Mouse (Mus musculus) embryonic facial prominence, embryonic 12.5 days (tissue): ENCODE measurements around the gene Cth. TPM values are rescaled to one million over a fixed set of nuclear protein-coding genes. Genes with fewer than 3 reads are reported as not detected.
"Not testable (repeated sequence)": the region's sequence is repeated elsewhere in the genome, so short reads cannot be mapped to it uniquely, and the experiment has no call there.

Experiments
- ATAC-seq: fragments of 200-750 bp; cut with Nextera tagmentation; 2 replicates; pipeline ENCODE4 v1.8.0; 2017; ENCODE audit not compliant: insufficient number of reproducible peaks, insufficient read depth, low FRiP score, low TSS enrichment
- H3K27ac ChIP-seq: fragments of 300-500 bp; sonication (generic); 2 replicates; pipeline ENCODE4 v1.5.1; 2016; ENCODE audit warnings: mild to moderate bottlenecking
- H3K27me3 ChIP-seq: fragments of 300-500 bp; sonication (generic); 2 replicates; pipeline ENCODE4 v1.6.1; 2016; ENCODE audit warnings: mild to moderate bottlenecking, moderate library complexity
- H3K36me3 ChIP-seq: fragments of 300-500 bp; sonication (generic); 2 replicates; pipeline ENCODE4 v1.6.1; 2016; ENCODE audit warnings: mild to moderate bottlenecking
- H3K4me1 ChIP-seq: fragments of 300-500 bp; sonication (generic); 2 replicates; pipeline ENCODE4 v1.6.1; 2016
- H3K4me2 ChIP-seq: fragments of 300-500 bp; sonication (generic); replicated peaks from 2 replicates; pipeline ENCODE4 v1.6.1; 2016; ENCODE audit warnings: mild to moderate bottlenecking, moderate library complexity
- H3K4me3 ChIP-seq: fragments of 300-500 bp; sonication (generic); 2 replicates; pipeline ENCODE4 v1.5.1; 2016; ENCODE audit warnings: mild to moderate bottlenecking
- H3K9ac ChIP-seq: fragments of 300-500 bp; sonication (generic); 2 replicates; pipeline ENCODE4 v1.6.1; 2016; ENCODE audit warnings: mild to moderate bottlenecking, moderate library complexity
- H3K9me3 ChIP-seq: fragments of 300-500 bp; sonication (generic); 2 replicates; pipeline ENCODE4 v1.6.1; 2016; ENCODE audit warnings: mild to moderate bottlenecking, moderate library complexity
- WGBS: fragments of 180-500 bp; shearing (Covaris S2); methylation state at CpG from one replicate; pipeline ENCODE4 v1.1.7; 2016; 5-methylcytosine and 5-hydroxymethylcytosine counted together
- polyA plus RNA-seq: library from polyadenylated mRNA; unstranded; fragments of >200 nt; fragmentation: Nextera tagmentation; extraction: Ambion mirVana; gene quantifications from 2 replicates; pipeline ENCODE4 v1.2.1, GENCODE M21; 2016

Cth gene
- polyA plus RNA-seq, 1 experiment from 2014 or later, result 15.3 TPM

DNA sequence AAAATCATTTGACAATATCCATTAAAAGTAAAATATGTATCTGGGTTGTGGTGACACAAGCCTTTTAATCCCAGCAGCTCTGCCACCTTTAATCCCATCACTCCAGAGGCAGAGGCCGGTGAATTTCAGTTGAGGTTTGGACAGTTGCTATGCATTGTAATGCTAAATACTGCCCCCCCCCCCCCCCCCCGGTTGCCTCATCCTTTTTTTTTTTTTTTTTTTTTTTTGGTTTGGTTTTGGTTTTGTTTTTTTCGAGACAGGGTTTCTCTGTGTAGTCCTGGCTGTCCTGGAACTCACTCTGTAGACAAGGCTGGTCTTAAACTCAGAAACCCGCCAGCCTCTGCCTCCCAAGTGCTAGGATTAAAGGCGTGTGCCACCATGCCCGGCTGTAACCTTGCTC is 8.3 kb upstream of the Cth start:
- H3K9me3 ChIP-seq, H3K27ac ChIP-seq, ATAC-seq, H3K4me3 ChIP-seq, H3K9ac ChIP-seq, H3K36me3 ChIP-seq, H3K4me1 ChIP-seq, H3K4me2 ChIP-seq, H3K27me3 ChIP-seq: not testable (repeated sequence)
- WGBS, result 79% methylated on average over 5 of the region's 6 CpGs

DNA sequence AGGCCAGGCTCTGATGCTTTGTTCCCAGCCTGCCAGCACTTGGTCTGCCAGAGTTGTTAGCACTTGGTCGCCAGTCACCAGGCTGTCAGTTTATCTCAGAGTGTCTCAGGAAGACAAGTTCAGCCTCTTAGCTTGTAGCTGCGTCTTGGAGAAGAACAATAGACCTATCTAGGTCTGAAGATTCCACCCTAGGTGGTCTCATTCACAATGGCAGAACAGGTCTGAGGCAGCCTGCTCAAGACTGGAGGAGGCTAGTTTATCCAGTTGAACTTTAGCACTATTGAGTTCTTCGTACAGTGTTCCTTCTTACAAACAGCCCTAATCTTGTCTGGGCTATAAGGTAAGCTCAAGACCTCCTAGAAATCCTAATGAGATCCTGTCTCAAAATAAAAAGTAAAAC is 7.2 kb upstream of the Cth start:
- Histone ChIP-seq H3K4me3 (no peak overlapping the region), H3K9me3 (no peaks in the 10 kb centered on the region), H3K27ac (no peak overlapping the region), H3K36me3 (no peaks in the 10 kb centered on the region), H3K9ac (no peak overlapping the region), H3K27me3 (no peaks in the 10 kb centered on the region), H3K4me1 (no peaks in the 10 kb centered on the region), H3K4me2 (no peak overlapping the region)
- WGBS, result 62% methylated on average over 3 of the region's 3 CpGs
- ATAC-seq, result no peak

DNA sequence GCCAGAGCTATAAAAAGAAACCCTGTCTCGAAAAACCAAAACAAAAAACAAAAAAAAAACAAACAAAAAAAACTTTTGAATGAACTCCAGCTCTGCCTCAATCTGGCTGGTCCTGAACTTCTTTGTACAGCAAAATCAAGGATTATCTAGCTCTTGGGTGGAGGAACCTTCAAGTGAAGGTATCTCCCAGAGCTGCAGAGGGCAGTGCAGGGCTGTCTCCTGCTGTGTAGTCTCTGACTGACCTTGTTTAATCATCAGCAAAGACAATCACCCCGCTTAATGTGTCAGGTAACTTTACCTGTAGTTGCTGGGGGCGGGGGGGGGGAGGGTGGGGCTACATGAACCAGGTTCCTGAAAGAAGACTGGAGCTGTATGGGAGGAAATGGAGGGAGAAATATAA is 6.7 kb upstream of the Cth start:
- no peak overlapping the region for H3K27ac ChIP-seq
- H3K4me3 ChIP-seq, result no peak overlapping the region
- H3K9ac ChIP-seq, result no peak overlapping the region
- no peaks in the 10 kb centered on the region for H3K4me1 ChIP-seq
- 55% methylated on average over 3 of the region's 3 CpGs for WGBS
- no peak overlapping the region for H3K4me2 ChIP-seq
- H3K27me3 ChIP-seq, result no peaks in the 10 kb centered on the region
- no peaks in the 10 kb centered on the region for H3K36me3 ChIP-seq
- no peaks in the 10 kb centered on the region for H3K9me3 ChIP-seq
- no peak for ATAC-seq

DNA sequence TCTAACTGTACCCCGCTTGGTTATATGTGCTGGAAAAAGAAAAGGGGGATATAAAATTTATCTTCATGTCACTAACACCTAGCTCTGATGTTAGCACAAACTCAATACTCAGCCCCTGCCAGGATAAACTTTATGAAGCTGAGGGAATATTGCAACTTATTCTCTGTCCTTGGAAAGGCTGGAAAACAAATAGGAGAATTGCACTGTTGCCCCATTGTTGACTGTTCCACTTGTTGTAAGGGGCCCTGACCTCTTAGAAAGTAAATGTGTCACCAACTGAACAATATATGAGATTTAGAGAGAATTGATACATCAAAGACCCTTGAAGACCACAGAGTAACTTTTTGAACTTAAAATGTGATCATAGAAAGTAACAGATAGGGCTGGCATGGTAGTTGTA is 4.5 kb upstream of the Cth start:
- H3K4me1 ChIP-seq, result 0 out of 2 replicates have a peak, but pooled peaks cover under 1% of the 10 kb centered on the region
- H3K9me3 ChIP-seq, result no peaks in the 10 kb centered on the region
- no peak overlapping the region for H3K4me2 ChIP-seq
- 90% methylated on average over 1 of the region's 1 CpGs for WGBS
- no peak overlapping the region for H3K4me3 ChIP-seq
- ATAC-seq, result no peak
- H3K27ac ChIP-seq, result no peak overlapping the region
- no peaks in the 10 kb centered on the region for H3K27me3 ChIP-seq
- H3K9ac ChIP-seq, result no peak overlapping the region
- no peaks in the 10 kb centered on the region for H3K36me3 ChIP-seq

DNA sequence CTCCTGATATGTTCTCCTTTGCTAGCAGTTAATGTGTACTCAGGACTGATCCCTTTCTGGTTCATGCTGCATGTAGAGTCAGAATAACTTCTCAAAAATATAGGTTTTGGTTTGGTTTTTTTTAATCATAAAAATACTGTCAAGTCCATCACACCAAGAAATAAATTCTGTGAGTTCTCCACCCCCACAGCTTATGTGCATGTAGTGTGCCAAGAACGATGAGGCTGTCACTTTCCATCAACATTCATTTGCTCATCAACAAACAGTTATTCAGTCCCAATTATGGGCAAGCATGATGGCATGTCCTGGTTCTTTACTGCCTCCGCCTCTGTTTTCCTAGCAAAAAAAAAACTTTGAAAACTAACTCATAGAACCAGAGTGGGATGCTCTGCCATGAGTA is 3.9 kb upstream of the Cth start:
- Histone ChIP-seq H3K36me3 (no peaks in the 10 kb centered on the region), H3K9me3 (no peaks in the 10 kb centered on the region), H3K27me3 (no peaks in the 10 kb centered on the region), H3K4me3 (no peak overlapping the region), H3K9ac (no peak overlapping the region), H3K4me2 (no peak overlapping the region), H3K4me1 (0 out of 2 replicates have a peak, but pooled peaks cover 3% of the 10 kb centered on the region), H3K27ac (no peak overlapping the region)
- WGBS, result 75% methylated on average over 2 of the region's 2 CpGs
- no peak for ATAC-seq

GRCm38 (mm10) chr3:157926761-157927160 is 1.9 kb upstream of the Cth start:
- Histone ChIP-seq H3K27me3 (no peaks in the 10 kb centered on the region), H3K9me3 (no peaks in the 10 kb centered on the region), H3K36me3 (no peaks in the 10 kb centered on the region), H3K4me1 (0 out of 2 replicates have a peak, but pooled peaks cover 3% of the 10 kb centered on the region), H3K9ac (no peak overlapping the region), H3K27ac (no peak overlapping the region), H3K4me3 (no peak overlapping the region), H3K4me2 (no peak overlapping the region)
- no peak for ATAC-seq
- 43% methylated on average over 2 of the region's 2 CpGs for WGBS

- 72% methylated on average over 14 of the region's 14 CpGs for WGBS
- Histone ChIP-seq H3K9ac (no peak overlapping the region), H3K36me3 (no peaks in the 10 kb centered on the region), H3K4me2 (no peak overlapping the region), H3K9me3 (no peaks in the 10 kb centered on the region), H3K4me1 (0 out of 2 replicates have a peak, but pooled peaks cover 3% of the 10 kb centered on the region), H3K27ac (no peak overlapping the region), H3K4me3 (no peak overlapping the region), H3K27me3 (no peaks in the 10 kb centered on the region)
- no peak for ATAC-seq
These were observed 1.0 kb upstream of the Cth start for GRCm38 (mm10) chr3:157925706-157926510.

DNA sequence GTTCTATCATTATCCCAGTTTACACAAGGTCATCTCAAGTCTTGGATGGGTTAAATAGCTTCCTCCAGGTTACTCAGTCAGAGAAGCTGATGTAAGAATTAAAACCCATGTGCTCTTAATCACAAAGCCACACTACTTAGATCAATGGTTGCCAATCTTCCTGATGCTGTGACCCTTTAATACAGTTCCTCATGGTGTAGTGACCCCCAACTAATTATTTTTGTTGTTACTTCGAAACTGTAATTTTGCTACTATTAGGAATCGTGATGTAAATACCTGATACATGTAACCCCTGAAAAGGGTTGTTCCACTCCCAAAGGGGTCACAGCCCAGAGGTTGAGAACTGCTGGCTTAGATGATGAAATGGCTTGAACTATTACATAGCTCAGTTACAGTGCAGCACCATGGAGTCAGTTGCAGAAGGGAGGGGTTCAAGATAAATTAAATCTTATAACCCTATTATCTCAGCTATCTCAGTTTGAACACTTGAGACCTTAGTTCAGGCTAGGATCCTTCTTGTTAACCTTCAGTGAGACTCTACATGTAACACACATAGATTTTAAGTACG is 1.5 kb downstream of the Cth start:
- WGBS, result 74% methylated on average over 3 of the region's 3 CpGs
- no peaks in the 10 kb centered on the region for H3K9me3 ChIP-seq
- H3K27ac ChIP-seq, result no peak overlapping the region
- no peaks in the 10 kb centered on the region for H3K36me3 ChIP-seq
- H3K4me3 ChIP-seq, result no peak overlapping the region
- no peak overlapping the region for H3K4me2 ChIP-seq
- no peaks in the 10 kb centered on the region for H3K27me3 ChIP-seq
- no peak overlapping the region for H3K9ac ChIP-seq
- H3K4me1 ChIP-seq, result 0 out of 2 replicates have a peak, but pooled peaks cover 3% of the 10 kb centered on the region
- ATAC-seq, result no peak

- H3K36me3 ChIP-seq, result no peaks in the 10 kb centered on the region
- H3K4me3 ChIP-seq, result no peak overlapping the region
- no peaks in the 10 kb centered on the region for H3K9me3 ChIP-seq
- no peaks in the 10 kb centered on the region for H3K27me3 ChIP-seq
- no peak overlapping the region for H3K9ac ChIP-seq
- H3K4me2 ChIP-seq, result no peak overlapping the region
- no peak overlapping the region for H3K27ac ChIP-seq
- 0 out of 2 replicates have a peak, but pooled peaks cover 3% of the 10 kb centered on the region for H3K4me1 ChIP-seq
- ATAC-seq, result no peak
- whole genome bisulfite sequencing, result 84% methylated on average over 2 of the region's 2 CpGs
These were observed 3.5 kb downstream of the Cth start for GRCm38 (mm10) chr3:157921376-157921775.

- H3K27ac ChIP-seq, result no peak overlapping the region
- no peaks in the 10 kb centered on the region for H3K9me3 ChIP-seq
- H3K9ac ChIP-seq, result no peak overlapping the region
- no peak overlapping the region for H3K4me2 ChIP-seq
- ATAC-seq, result no peak
- no peak overlapping the region for H3K4me3 ChIP-seq
- H3K4me1 ChIP-seq, result no peaks in the 10 kb centered on the region
- no peaks in the 10 kb centered on the region for H3K27me3 ChIP-seq
- 89% methylated on average over 4 of the region's 4 CpGs for WGBS
- H3K36me3 ChIP-seq, result no peaks in the 10 kb centered on the region
These were observed 8.5 kb downstream of the Cth start for GRCm38 (mm10) chr3:157916336-157916735.

DNA sequence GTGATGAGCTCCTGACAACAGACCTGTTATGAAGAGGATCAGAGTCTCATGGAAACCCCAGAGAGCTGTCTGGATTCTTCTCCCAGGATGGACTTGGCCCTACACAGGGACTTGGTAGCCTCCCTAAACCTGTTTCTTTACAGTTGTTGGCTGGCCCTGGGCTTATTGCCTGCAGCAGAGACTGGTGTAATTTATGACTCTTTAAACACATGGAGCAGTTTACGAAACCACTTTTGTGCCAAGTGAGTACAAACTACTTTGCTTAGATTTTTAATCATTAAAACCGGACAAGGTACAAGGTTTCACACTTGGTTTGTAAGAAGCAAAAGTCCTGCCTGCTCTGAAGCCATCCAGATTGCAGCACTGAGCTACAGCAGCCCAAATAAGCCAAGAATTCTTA is 12.7 kb downstream of the Cth start:
- Histone ChIP-seq H3K36me3 (0 out of 2 replicates have a peak, but pooled peaks cover 6% of the 10 kb centered on the region), H3K4me3 (no peak overlapping the region), H3K9me3 (no peaks in the 10 kb centered on the region), H3K4me2 (no peak overlapping the region), H3K9ac (no peak overlapping the region), H3K27ac (no peak overlapping the region), H3K4me1 (no peaks in the 10 kb centered on the region), H3K27me3 (no peaks in the 10 kb centered on the region)
- WGBS, result 85% methylated on average over 2 of the region's 2 CpGs
- no peak for ATAC-seq

- Histone ChIP-seq H3K4me1 (no peaks in the 10 kb centered on the region), H3K27me3 (no peaks in the 10 kb centered on the region), H3K27ac (no peak overlapping the region), H3K4me3 (no peak overlapping the region), H3K36me3 (peaks cover 6% of the 10 kb centered on the region; the same call in 1 of the 2 replicates), H3K9ac (no peak overlapping the region), H3K4me2 (no peak overlapping the region), H3K9me3 (no peaks in the 10 kb centered on the region)
- no peak for ATAC-seq
- WGBS, result 82% methylated on average over 3 of the region's 3 CpGs
These were observed 14.6 kb downstream of the Cth start for GRCm38 (mm10) chr3:157910262-157910661.
